In genomic region chr1:125910871-125911265, GRCm38 (mm10) we compare ENCODE assay signal across 8 mouse cellular contexts. TPM values are rescaled to one million over a fixed set of nuclear protein-coding genes. Genes with fewer than 3 reads are reported as not detected.
A peak's percentile ranks its signal among the peaks of the same experiment; 100 is the strongest.
DNase-seq lines count a peak whose midpoint lies in the region; ATAC-seq and TF ChIP-seq lines count a peak whose summit lies in the region.

No protein-coding gene starts in this region.

- no peaks in the 10 kb centered on the region for H3K4me1 ChIP-seq in lung, embryonic 14.5 days (ENCODE audit: insufficient read depth)
- peaks cover 21% of the 10 kb centered on the region for H3K4me1 ChIP-seq in forebrain, embryonic 14.5 days (ENCODE audit: control insufficient read depth, insufficient read depth, low read length)
- H3K4me1 ChIP-seq in limb, embryonic 13.5 days, result peaks cover 33% of the 10 kb centered on the region
- peaks cover 30% of the 10 kb centered on the region for H3K4me1 ChIP-seq in olfactory bulb, adult 2 months (ENCODE audit: control insufficient read depth, insufficient read depth, low read length)

- H3K27me3 ChIP-seq in lung, embryonic 14.5 days (ENCODE audit: insufficient read depth, low read length), result peaks cover 37% of the 10 kb centered on the region
- peaks cover 10% of the 10 kb centered on the region; the same call in 1 of the 2 replicates for H3K27me3 ChIP-seq in forebrain, embryonic 14.5 days (replicated peaks; ENCODE audit: control insufficient read depth, insufficient read depth, low read length)
- peaks cover 67% of the 10 kb centered on the region for H3K27me3 ChIP-seq in limb, embryonic 13.5 days

- WGBS in lung, embryonic 14.5 days, result 2% methylated on average over 9 of the region's 9 CpGs
- WGBS in forebrain, embryonic 14.5 days, result under 1% methylated on average over 9 of the region's 9 CpGs
- WGBS in limb, embryonic 13.5 days, result 2% methylated on average over 9 of the region's 9 CpGs
- WGBS in olfactory bulb, adult 2 months, result 1% methylated on average over 9 of the region's 9 CpGs

- no peak overlapping the region for H3K27ac ChIP-seq in lung, embryonic 14.5 days (ENCODE audit: low read depth)
- H3K27ac ChIP-seq in forebrain, embryonic 14.5 days (ENCODE audit: low read depth, low read length), result no peak overlapping the region
- H3K27ac ChIP-seq in limb, embryonic 13.5 days, result no peak overlapping the region
- H3K27ac ChIP-seq in olfactory bulb, adult 2 months (ENCODE audit: insufficient read depth, low read depth, low read length), result no peak overlapping the region

- peak overlapping the region; percentile 44 for H3K4me3 ChIP-seq in lung, embryonic 14.5 days (ENCODE audit: low read depth, low read length)
- H3K4me3 ChIP-seq in forebrain, embryonic 14.5 days (ENCODE audit: low read depth, low read length), result peak overlapping the region; percentile 52
- peak overlapping the region; percentile 54 for H3K4me3 ChIP-seq in limb, embryonic 13.5 days
- H3K4me3 ChIP-seq in olfactory bulb, adult 2 months (ENCODE audit: insufficient read depth, low read depth, low read length), result peak overlapping the region; percentile 41

- no peak for TF ChIP-seq POLR2A in olfactory bulb, adult 2 months (IDR thresholded peaks at IDR 0.05; ENCODE audit: insufficient read depth, low read depth, low read length)

- H3K9ac ChIP-seq in lung, embryonic 14.5 days, result no peak overlapping the region
- H3K9ac ChIP-seq in forebrain, embryonic 14.5 days (ENCODE audit: low read length), result peak overlapping the region; percentile 65
- H3K9ac ChIP-seq in limb, embryonic 13.5 days, result peak overlapping the region; percentile 63

- peak overlapping the region; percentile 94 for H3K4me2 ChIP-seq in lung, embryonic 14.5 days
- H3K4me2 ChIP-seq in forebrain, embryonic 14.5 days (ENCODE audit: low read length), result peak overlapping the region; percentile 99
- peak overlapping the region; percentile 96 for H3K4me2 ChIP-seq in limb, embryonic 13.5 days (replicated peaks)

- H3K36me3 ChIP-seq in lung, embryonic 14.5 days (ENCODE audit: insufficient read depth), result no peaks in the 10 kb centered on the region
- H3K36me3 ChIP-seq in forebrain, embryonic 14.5 days (ENCODE audit: control insufficient read depth, insufficient read depth, low read length), result no peaks in the 10 kb centered on the region
- H3K36me3 ChIP-seq in limb, embryonic 13.5 days, result no peaks in the 10 kb centered on the region

- H3K9me3 ChIP-seq in lung, embryonic 14.5 days (ENCODE audit: low read depth, low read length), result no peaks in the 10 kb centered on the region
- H3K9me3 ChIP-seq in forebrain, embryonic 14.5 days (replicated peaks; ENCODE audit: control insufficient read depth, low read length), result no peaks in the 10 kb centered on the region
- H3K9me3 ChIP-seq in limb, embryonic 13.5 days, result no peaks in the 10 kb centered on the region

- peak; percentile 40 for ATAC-seq in lung, embryonic 14.5 days (ENCODE audit: insufficient read depth)
- peak; percentile 48 for ATAC-seq in forebrain, embryonic 14.5 days
- ATAC-seq in limb, embryonic 13.5 days (ENCODE audit: low FRiP score, low read depth), result peak; percentile 39; the same call in 1 of the 2 replicates

- DNase-seq in lung, embryonic 14.5 days, result no peak
- DNase-seq in lung, adult 18-20 months, result no peak
- DNase-seq in forebrain, embryonic 14.5 days (ENCODE audit: low spot score), result no peak
- no peak for DNase-seq in adrenal gland, postnatal 4 days (ENCODE audit: low spot score in 2 of 2)
- no peak for DNase-seq in lung, postnatal 25 days (ENCODE audit: low spot score)
- DNase-seq in kidney, adult 11 months, result no peak

- no peak for TF ChIP-seq CTCF in lung, embryonic 14.5 days (IDR thresholded peaks at IDR 0.05; ENCODE audit: low read depth)
- TF ChIP-seq CTCF in olfactory bulb, adult 2 months (IDR thresholded peaks at IDR 0.05; ENCODE audit: insufficient read depth, low read depth, low read length), result no peak

RNA-seq across cellular contexts. Expression of gene Lypd1, which starts 2.0 kb away (rescaled TPM):
- polyA plus RNA-seq in lung, embryonic 14.5 days (2014; fragmentation: Nextera tagmentation; extraction: Ambion mirVana), result 0.65 and 0.91 TPM in 2 replicates
- polyA plus RNA-seq in forebrain, embryonic 14.5 days (2014; fragmentation: Nextera tagmentation; extraction: Ambion mirVana), result 21.9 and 27.8 TPM in 2 replicates
- 12.0 and 14.3 TPM in 2 replicates for polyA plus RNA-seq in limb, embryonic 13.5 days (2015; fragmentation: Nextera tagmentation; extraction: Ambion mirVana)
- polyA plus RNA-seq in olfactory bulb, adult 2 months (2012; ENCODE audit: insufficient read depth, insufficient read length, low replicate concordance, missing spikeins), result not detected in 2 replicates
- 1 to 10 TPM; 2.1 to 2.7 TPM for total RNA-seq in adrenal gland, postnatal 4 days (2021)
